Mouse (Mus musculus) liver (tissue): ENCODE results near the gene Zdhhc17.
A peak's percentile ranks its signal among the peaks of the same experiment; 100 is the strongest.

Experiments
- DNase-seq: peaks from one replicate; pipeline ENCODE4 v3.0.0-alpha.2; 2020; ENCODE audit warnings: mixed read lengths

The Zdhhc17 gene

DNA sequence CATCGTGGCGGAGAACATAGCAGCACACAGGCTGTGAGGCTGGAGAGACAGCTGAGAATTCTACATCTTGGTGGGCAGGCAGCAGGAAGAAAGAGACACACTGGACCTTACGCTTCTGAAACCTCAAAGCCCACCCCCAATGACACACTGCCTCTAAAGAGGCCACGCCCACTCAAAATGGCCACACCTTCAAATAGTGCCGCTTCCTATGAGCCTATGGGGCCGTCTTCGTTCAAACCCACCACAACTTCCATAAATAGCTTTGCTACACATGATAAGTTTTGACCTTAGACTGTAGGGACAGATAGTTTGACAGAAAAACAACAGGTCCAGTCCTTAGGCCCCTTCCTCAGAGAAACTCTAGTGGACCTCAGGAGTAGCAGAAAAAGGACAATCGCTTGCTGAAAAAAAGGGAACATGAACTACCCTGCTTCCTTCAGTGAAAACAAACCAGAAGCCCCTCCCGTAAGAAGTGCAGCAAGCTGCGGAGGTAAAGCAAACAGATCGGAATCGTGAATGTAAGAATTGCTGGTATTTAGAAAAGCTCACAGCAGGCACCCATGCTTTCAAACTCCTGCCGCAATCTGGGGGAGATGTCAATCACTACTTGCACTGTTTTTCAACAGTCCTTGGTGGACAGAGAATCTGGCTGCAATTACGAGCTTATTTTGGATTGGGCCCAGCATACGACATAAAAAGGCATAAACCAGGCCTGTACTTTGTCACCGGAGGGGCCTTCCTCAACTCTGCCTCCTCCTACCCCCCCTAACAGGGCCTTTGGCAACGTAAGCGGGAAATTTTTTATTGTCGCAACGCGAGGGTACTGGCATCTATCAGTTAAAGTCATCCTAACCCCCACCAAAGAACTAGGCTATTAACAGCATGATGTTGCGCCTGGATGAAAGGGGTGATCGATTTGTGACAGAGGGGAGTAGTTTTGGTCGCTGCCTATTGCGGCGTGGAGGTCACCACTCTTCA is 91.2 kb downstream of the Zdhhc17 start:
- DNase-seq, result peak; percentile 40

- no peak for DNase-seq
These were observed 92.4 kb downstream of the Zdhhc17 start for GRCm38 (mm10) chr10:110917521-110917920.

DNA sequence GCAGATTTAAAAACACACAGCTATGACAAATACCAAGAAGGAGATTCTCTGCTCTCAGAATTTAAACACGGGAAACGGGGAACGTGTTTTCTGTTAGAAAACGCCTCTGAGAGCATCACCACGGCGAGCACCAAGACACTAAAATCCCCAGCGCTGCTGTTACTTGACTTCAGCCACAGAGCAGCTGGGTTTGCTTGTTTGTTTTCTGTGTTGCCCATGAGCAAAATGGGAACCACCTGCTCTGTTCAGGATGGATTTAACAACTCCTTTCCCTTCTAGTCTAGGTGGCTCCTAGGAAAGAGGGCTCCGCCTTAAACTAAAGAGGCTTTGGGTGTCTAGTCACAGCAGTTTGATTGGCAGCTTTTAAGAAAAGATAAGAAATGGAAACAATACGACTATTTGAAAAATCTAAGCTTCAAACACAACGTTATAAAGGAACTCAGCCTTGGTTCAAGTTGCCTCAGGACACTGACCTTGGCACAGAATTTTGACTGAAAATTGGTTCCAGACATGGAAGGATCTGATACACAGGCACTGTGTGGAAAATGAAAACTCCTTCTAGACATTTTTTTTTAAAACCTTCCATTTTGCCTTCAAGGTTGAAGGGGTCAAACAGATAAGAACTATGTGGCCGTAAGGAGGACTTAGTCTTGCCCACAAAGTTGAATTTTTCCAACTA is 93.1 kb downstream of the Zdhhc17 start:
- no peak for DNase-seq

GRCm38 (mm10) chr10:110903862-110904261 is 106.1 kb downstream of the Zdhhc17 start:
- no peak for DNase-seq

DNA sequence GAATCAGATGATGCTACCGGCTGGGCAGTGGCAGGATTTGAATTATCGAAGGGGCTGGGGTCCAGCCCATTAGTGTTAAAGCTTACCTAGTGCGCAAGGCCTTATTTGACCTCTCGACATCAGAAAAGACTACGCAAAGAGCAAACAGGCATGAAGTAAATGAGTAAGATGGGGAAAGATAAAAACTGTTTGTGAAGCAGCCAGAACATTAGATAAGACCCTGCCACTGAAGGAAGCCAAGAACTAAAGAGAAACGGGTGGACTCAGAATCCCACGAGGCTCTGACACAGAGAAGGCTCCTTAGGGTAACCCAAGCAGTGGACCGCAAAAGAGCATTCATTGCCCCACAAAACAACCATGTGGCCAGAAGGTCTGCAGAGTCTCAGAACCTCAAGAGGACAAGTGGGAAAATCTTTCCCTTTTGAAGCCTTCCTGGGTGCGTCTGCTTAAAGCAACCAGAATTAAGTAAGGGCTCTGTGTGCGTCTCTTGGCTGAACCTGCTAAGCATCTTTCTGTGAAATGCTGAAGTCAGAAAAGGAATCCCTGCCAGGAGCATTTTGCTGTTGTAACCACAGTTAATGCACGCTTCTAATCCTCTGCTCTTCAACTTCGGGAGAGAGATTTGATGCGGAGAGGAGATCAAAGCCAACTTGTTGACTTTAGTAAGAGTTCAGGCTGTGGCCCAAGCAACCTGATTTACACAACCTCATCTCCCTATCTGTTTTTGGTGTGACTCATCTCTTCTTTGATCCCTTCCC is 110.0 kb downstream of the Zdhhc17 start:
- no peak for DNase-seq
